Mouse (Mus musculus) cerebellum, adult 2 months (tissue): Measurements from ENCODE around the gene Itpr3.

Source experiments
- CTCF ChIP-seq: fragments of 200-500 bp; IDR thresholded peaks from 2 replicates; pipeline ENCODE4 v1.5.1; 2011; ENCODE audit warnings: low read depth, mild to moderate bottlenecking, control low read depth, low read length, moderate library complexity, borderline replicate concordance; ENCODE audit not compliant: insufficient read depth
- POLR2A ChIP-seq: fragments of 200-500 bp; IDR thresholded peaks from 2 replicates; pipeline ENCODE4 v1.6.1; 2011; ENCODE audit warnings: low read length, control low read depth, borderline replicate concordance; ENCODE audit not compliant: insufficient read depth

DNA sequence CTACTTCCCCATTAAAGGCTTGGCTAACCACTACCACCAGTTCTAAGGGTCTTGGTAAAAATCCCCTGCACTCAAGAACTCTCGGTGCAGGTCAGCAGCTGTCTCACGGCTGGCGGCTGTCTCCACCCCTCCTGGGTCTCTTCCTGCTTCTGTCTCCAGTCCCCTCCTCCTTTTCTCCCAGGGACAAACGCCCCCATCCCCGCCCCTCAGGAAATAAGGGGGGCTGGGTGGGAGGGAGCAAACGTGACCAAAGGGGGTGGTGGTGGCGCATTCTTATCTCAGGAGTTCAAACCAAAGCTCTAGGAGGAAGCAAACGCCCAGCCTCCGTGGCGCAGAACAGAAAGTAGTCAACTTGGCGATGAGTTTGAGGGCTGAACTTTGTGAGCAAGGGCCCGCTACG lies 934 bp upstream of the Itpr3 start:
- TF ChIP-seq CTCF (no peak), POLR2A (no peak)
